Mouse (Mus musculus): ENCODE results near the gene Il1rl1. TPM values are rescaled to one million over a fixed set of nuclear protein-coding genes. Genes with fewer than 3 reads are reported as not detected.

Il1rl1 gene
- total and polyA plus RNA-seq, 2 experiments from 2014 or later, result 0.29 to 1.6 TPM

- no peak overlapping the region for H3K27ac ChIP-seq (ENCODE audit: low read depth)
- TF ChIP-seq CTCF (IDR thresholded peaks at IDR 0.05; ENCODE audit: low read depth), result no peak
- TF ChIP-seq EP300 (IDR thresholded peaks at IDR 0.05; ENCODE audit: low read depth), result no peak
- peaks cover 5% of the 10 kb centered on the region; the same call in 1 of the 2 replicates for H3K9me3 ChIP-seq (replicated peaks; ENCODE audit: control insufficient read depth, low read length)
- no peak overlapping the region for H3K4me3 ChIP-seq (ENCODE audit: low read depth, low read length)
- no peaks in the 10 kb centered on the region for H3K27me3 ChIP-seq (ENCODE audit: control insufficient read depth, insufficient read depth, low read length)
- no peaks in the 10 kb centered on the region for H3K4me1 ChIP-seq (ENCODE audit: control insufficient read depth, insufficient read depth)
- ATAC-seq (ENCODE audit: insufficient read depth, low read depth), result no peak
- no peak for DNase-seq (ENCODE audit: low spot score)
- no peak overlapping the region for H3K4me2 ChIP-seq (ENCODE audit: low read depth, low read length)
- no peaks in the 10 kb centered on the region for H3K36me3 ChIP-seq (replicated peaks; ENCODE audit: control insufficient read depth, insufficient read depth, low read length)
- 83% methylated on average over 3 of the region's 3 CpGs for WGBS
- H3K9ac ChIP-seq (replicated peaks; ENCODE audit: low read depth, low read length), result no peak overlapping the region
Measured at GRCm38 (mm10) chr1:40391374-40391773, 38.0 kb upstream of the Il1rl1 start.

GRCm38 (mm10) chr1:40392535-40392934 lies 36.8 kb upstream of the Il1rl1 start:
- Histone ChIP-seq H3K27me3 (ENCODE audit: control insufficient read depth, insufficient read depth, low read length) (no peaks in the 10 kb centered on the region), H3K9me3 (replicated peaks; ENCODE audit: control insufficient read depth, low read length) (peaks cover 5% of the 10 kb centered on the region; the same call in 1 of the 2 replicates), H3K27ac (ENCODE audit: low read depth) (no peak overlapping the region), H3K9ac (replicated peaks; ENCODE audit: low read depth, low read length) (no peak overlapping the region), H3K4me1 (ENCODE audit: control insufficient read depth, insufficient read depth) (no peaks in the 10 kb centered on the region), H3K4me2 (ENCODE audit: low read depth, low read length) (no peak overlapping the region), H3K36me3 (replicated peaks; ENCODE audit: control insufficient read depth, insufficient read depth, low read length) (no peaks in the 10 kb centered on the region), H3K4me3 (ENCODE audit: low read depth, low read length) (no peak overlapping the region)
- TF ChIP-seq EP300 (IDR thresholded peaks at IDR 0.05; ENCODE audit: low read depth) (no peak), CTCF (IDR thresholded peaks at IDR 0.05; ENCODE audit: low read depth) (no peak)
- DNase-seq (ENCODE audit: low spot score) (no peak), ATAC-seq (ENCODE audit: insufficient read depth, low read depth) (no peak)
- 75% methylated on average over 6 of the region's 6 CpGs for WGBS

GRCm38 (mm10) chr1:40393214-40393613 lies 36.2 kb upstream of the Il1rl1 start:
- no peak overlapping the region for H3K27ac ChIP-seq (ENCODE audit: low read depth)
- 83% methylated on average over 7 of the region's 7 CpGs for whole genome bisulfite sequencing
- ATAC-seq (ENCODE audit: insufficient read depth, low read depth) (no peak), DNase-seq (ENCODE audit: low spot score) (no peak)
- H3K9ac ChIP-seq (replicated peaks; ENCODE audit: low read depth, low read length), result no peak overlapping the region
- no peaks in the 10 kb centered on the region for H3K27me3 ChIP-seq (ENCODE audit: control insufficient read depth, insufficient read depth, low read length)
- H3K4me2 ChIP-seq (ENCODE audit: low read depth, low read length), result no peak overlapping the region
- H3K9me3 ChIP-seq (replicated peaks; ENCODE audit: control insufficient read depth, low read length), result peaks cover under 1% of the 10 kb centered on the region; the same call in 1 of the 2 replicates
- H3K36me3 ChIP-seq (replicated peaks; ENCODE audit: control insufficient read depth, insufficient read depth, low read length), result no peaks in the 10 kb centered on the region
- no peak overlapping the region for H3K4me3 ChIP-seq (ENCODE audit: low read depth, low read length)
- H3K4me1 ChIP-seq (ENCODE audit: control insufficient read depth, insufficient read depth), result no peaks in the 10 kb centered on the region
- no peak for TF ChIP-seq CTCF (IDR thresholded peaks at IDR 0.05; ENCODE audit: low read depth)
- no peak for TF ChIP-seq EP300 (IDR thresholded peaks at IDR 0.05; ENCODE audit: low read depth)

- no peaks in the 10 kb centered on the region for H3K36me3 ChIP-seq (replicated peaks; ENCODE audit: control insufficient read depth, insufficient read depth, low read length)
- H3K27ac ChIP-seq (ENCODE audit: low read depth), result no peak overlapping the region
- no peaks in the 10 kb centered on the region for H3K9me3 ChIP-seq (replicated peaks; ENCODE audit: control insufficient read depth, low read length)
- H3K4me2 ChIP-seq (ENCODE audit: low read depth, low read length), result no peak overlapping the region
- no peak overlapping the region for H3K9ac ChIP-seq (replicated peaks; ENCODE audit: low read depth, low read length)
- ATAC-seq (ENCODE audit: insufficient read depth, low read depth) (no peak), DNase-seq (ENCODE audit: low spot score) (no peak)
- no peak overlapping the region for H3K4me3 ChIP-seq (ENCODE audit: low read depth, low read length)
- TF ChIP-seq CTCF (IDR thresholded peaks at IDR 0.05; ENCODE audit: low read depth), result no peak
- TF ChIP-seq EP300 (IDR thresholded peaks at IDR 0.05; ENCODE audit: low read depth), result no peak
- WGBS, result 85% methylated on average over 6 of the region's 6 CpGs
- no peaks in the 10 kb centered on the region for H3K27me3 ChIP-seq (ENCODE audit: control insufficient read depth, insufficient read depth, low read length)
- no peaks in the 10 kb centered on the region for H3K4me1 ChIP-seq (ENCODE audit: control insufficient read depth, insufficient read depth)
Measured at GRCm38 (mm10) chr1:40399639-40400038, 29.7 kb upstream of the Il1rl1 start.

- WGBS, result 56% methylated on average over 7 of the region's 7 CpGs
- ATAC-seq (ENCODE audit: insufficient read depth, low read depth) (no peak), DNase-seq (ENCODE audit: low spot score) (peak; percentile 10)
- H3K4me2 ChIP-seq (ENCODE audit: low read depth, low read length), result no peak overlapping the region
- H3K4me1 ChIP-seq (ENCODE audit: control insufficient read depth, insufficient read depth), result no peaks in the 10 kb centered on the region
- H3K9me3 ChIP-seq (replicated peaks; ENCODE audit: control insufficient read depth, low read length), result no peaks in the 10 kb centered on the region
- no peak overlapping the region for H3K27ac ChIP-seq (ENCODE audit: low read depth)
- H3K36me3 ChIP-seq (replicated peaks; ENCODE audit: control insufficient read depth, insufficient read depth, low read length), result no peaks in the 10 kb centered on the region
- H3K27me3 ChIP-seq (ENCODE audit: control insufficient read depth, insufficient read depth, low read length), result no peaks in the 10 kb centered on the region
- H3K4me3 ChIP-seq (ENCODE audit: low read depth, low read length), result no peak overlapping the region
- TF ChIP-seq EP300 (IDR thresholded peaks at IDR 0.05; ENCODE audit: low read depth) (no peak), CTCF (IDR thresholded peaks at IDR 0.05; ENCODE audit: low read depth) (no peak)
- H3K9ac ChIP-seq (replicated peaks; ENCODE audit: low read depth, low read length), result no peak overlapping the region
Measured at GRCm38 (mm10) chr1:40404682-40405081, 24.7 kb upstream of the Il1rl1 start.

GRCm38 (mm10) chr1:40409882-40410281 lies 19.5 kb upstream of the Il1rl1 start:
- no peak overlapping the region for H3K4me2 ChIP-seq (ENCODE audit: low read depth, low read length)
- H3K9ac ChIP-seq (replicated peaks; ENCODE audit: low read depth, low read length), result no peak overlapping the region
- DNase-seq (ENCODE audit: low spot score), result no peak
- TF ChIP-seq CTCF (IDR thresholded peaks at IDR 0.05; ENCODE audit: low read depth), result no peak
- no peak for TF ChIP-seq EP300 (IDR thresholded peaks at IDR 0.05; ENCODE audit: low read depth)
- 52% methylated on average over 1 of the region's 1 CpGs for WGBS
- no peaks in the 10 kb centered on the region for H3K9me3 ChIP-seq (replicated peaks; ENCODE audit: control insufficient read depth, low read length)
- H3K4me3 ChIP-seq (ENCODE audit: low read depth, low read length), result no peak overlapping the region
- no peak for ATAC-seq (ENCODE audit: insufficient read depth, low read depth)
- H3K36me3 ChIP-seq (replicated peaks; ENCODE audit: control insufficient read depth, insufficient read depth, low read length), result no peaks in the 10 kb centered on the region
- H3K27ac ChIP-seq (ENCODE audit: low read depth), result no peak overlapping the region
- H3K27me3 ChIP-seq (ENCODE audit: control insufficient read depth, insufficient read depth, low read length), result no peaks in the 10 kb centered on the region
- H3K4me1 ChIP-seq (ENCODE audit: control insufficient read depth, insufficient read depth), result no peaks in the 10 kb centered on the region
